Mouse (Mus musculus) ES-E14 (cell line): ENCODE measurements around the gene S100a16.

Experiments used
- CHD2 ChIP-seq: IDR thresholded peaks from 2 replicates; pipeline ENCODE4 v1.6.1; 2014; ENCODE audit warnings: mild to moderate bottlenecking, low read depth, low read length, inconsistent platforms
- MAFK ChIP-seq: IDR thresholded peaks from 2 replicates; pipeline ENCODE4 v1.6.1; 2014; ENCODE audit warnings: mild to moderate bottlenecking, low read depth, low read length, inconsistent platforms; ENCODE audit not compliant: insufficient read depth

DNA sequence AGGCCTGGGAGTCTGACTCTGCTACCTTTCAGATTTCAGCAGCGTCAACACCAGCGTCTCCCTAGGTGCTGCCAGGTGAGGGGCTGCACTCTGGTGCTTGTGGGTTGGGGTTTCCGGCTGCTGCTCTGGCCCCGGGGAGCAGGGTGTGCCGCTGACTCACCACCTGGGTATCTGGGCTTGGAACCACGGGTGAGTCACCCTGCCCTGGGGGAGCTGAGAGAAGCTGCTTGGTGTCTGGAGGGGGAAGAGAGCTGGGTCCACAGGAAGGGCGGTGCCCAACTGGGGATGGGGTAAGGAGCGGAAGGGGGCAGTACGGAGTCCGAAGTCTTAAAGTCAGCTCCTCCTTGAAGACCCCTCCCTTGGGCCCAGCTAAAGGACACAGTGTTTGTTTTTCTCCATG is 49.9 kb downstream of the S100a16 start:
- TF ChIP-seq CHD2 (no peak), MAFK (no peak)
